Mouse (Mus musculus) hindbrain, embryonic 14.5 days (tissue): ENCODE data around the gene Pgpep1. TPM values are rescaled to one million over a fixed set of nuclear protein-coding genes. Genes with fewer than 3 reads are reported as not detected.
A peak's percentile ranks its signal among the peaks of the same experiment; 100 is the strongest.

Experiments used
- ATAC-seq: fragments of 200-750 bp; cut with Nextera tagmentation; 2 replicates; pipeline ENCODE4 v1.8.0; 2017; ENCODE audit warnings: moderate number of reproducible peaks, mild to moderate bottlenecking, moderate TSS enrichment, moderate library complexity; ENCODE audit not compliant: low FRiP score
- DNase-seq: peaks from one replicate; pipeline ENCODE4 v3.0.0-alpha.2; 2015; ENCODE audit warnings: low spot score
- H3K27ac ChIP-seq: fragments of 300-500 bp; sonication (generic); 2 replicates; pipeline ENCODE4 v1.5.1; 2014; ENCODE audit warnings: mild to moderate bottlenecking, moderate library complexity
- H3K27me3 ChIP-seq: fragments of 300-500 bp; sonication (generic); 2 replicates; pipeline ENCODE4 v1.6.1; 2014; ENCODE audit warnings: mild to moderate bottlenecking, low read length, mixed read lengths; ENCODE audit not compliant: control insufficient read depth, insufficient read depth
- H3K36me3 ChIP-seq: fragments of 300-500 bp; sonication (generic); replicated peaks from 2 replicates; pipeline ENCODE4 v1.6.1; 2014; ENCODE audit not compliant: control insufficient read depth, insufficient read depth
- H3K4me1 ChIP-seq: fragments of 300-500 bp; sonication (generic); replicated peaks from 2 replicates; pipeline ENCODE4 v1.6.1; 2014; ENCODE audit warnings: antibody characterized with exemption, low read length, mixed read lengths; ENCODE audit not compliant: control insufficient read depth, insufficient read depth
- H3K4me2 ChIP-seq: fragments of 300-500 bp; sonication (generic); replicated peaks from 2 replicates; pipeline ENCODE4 v1.6.1; 2014; ENCODE audit warnings: mild to moderate bottlenecking, moderate library complexity
- H3K4me3 ChIP-seq: fragments of 300-500 bp; sonication (generic); replicated peaks from 2 replicates; pipeline ENCODE4 v1.5.1; 2014; ENCODE audit warnings: mild to moderate bottlenecking, low read length
- H3K9ac ChIP-seq: fragments of 300-500 bp; sonication (generic); 2 replicates; pipeline ENCODE4 v1.6.1; 2014
- H3K9me3 ChIP-seq: fragments of 300-500 bp; sonication (generic); 2 replicates; pipeline ENCODE4 v1.6.1; 2016; ENCODE audit warnings: low read length; ENCODE audit not compliant: control insufficient read depth
- WGBS: fragments of 180-500 bp; shearing (Covaris S2); extraction: QIAGEN DNeasy Blood & Tissue Kit; methylation state at CpG from one replicate; pipeline ENCODE4 v1.1.7; 2014; 5-methylcytosine and 5-hydroxymethylcytosine counted together
- polyA plus RNA-seq: library from polyadenylated mRNA; unstranded; fragments of >200 nt; fragmentation: Nextera tagmentation; extraction: Ambion mirVana; gene quantifications from 2 replicates; pipeline ENCODE4 v1.2.1, GENCODE M21; 2014

Pgpep1 gene
- polyA plus RNA-seq, 1 experiment from 2014 or later = 74.0 TPM

GRCm38 (mm10) chr8:70625104-70625503 is 35.1 kb downstream of the Pgpep1 start:
- Histone ChIP-seq H3K4me2 (no peak overlapping the region), H3K4me3 (no peak overlapping the region), H3K36me3 (no peaks in the 10 kb centered on the region), H3K9ac (no peak overlapping the region), H3K9me3 (no peaks in the 10 kb centered on the region), H3K4me1 (no peaks in the 10 kb centered on the region; the same call in 1 of the 2 replicates), H3K27ac (no peak overlapping the region), H3K27me3 (no peaks in the 10 kb centered on the region)
- DNase-seq (no peak), ATAC-seq (no peak)
- 23% methylated on average over 5 of the region's 5 CpGs for WGBS

DNA sequence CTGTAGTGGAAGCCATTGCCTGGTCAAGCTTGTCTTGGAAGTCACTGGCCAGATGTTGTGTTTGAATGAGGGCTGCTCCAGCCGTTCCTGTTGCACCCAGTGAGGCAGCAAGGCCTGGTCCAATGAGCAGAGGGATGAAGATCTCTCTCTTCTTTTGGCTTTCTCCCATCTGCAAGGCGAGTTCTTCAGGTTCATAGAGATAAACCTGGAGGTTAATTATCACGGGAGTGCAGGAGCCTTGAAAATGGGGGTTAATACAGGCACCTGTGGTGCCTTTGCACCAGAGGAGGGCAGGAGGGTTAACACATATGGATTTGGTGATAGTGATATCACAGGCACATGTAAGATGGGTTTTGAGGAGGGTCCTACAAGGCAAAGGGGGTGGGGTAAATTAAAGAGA is 38.0 kb downstream of the Pgpep1 start:
- no peak overlapping the region for H3K9ac ChIP-seq
- no peaks in the 10 kb centered on the region for H3K36me3 ChIP-seq
- H3K27ac ChIP-seq = no peak overlapping the region
- no peaks in the 10 kb centered on the region for H3K9me3 ChIP-seq
- no peak overlapping the region for H3K4me2 ChIP-seq
- H3K27me3 ChIP-seq = no peaks in the 10 kb centered on the region
- ATAC-seq (no peak), DNase-seq (no peak)
- WGBS = 65% methylated on average over 3 of the region's 3 CpGs
- no peaks in the 10 kb centered on the region for H3K4me1 ChIP-seq
- H3K4me3 ChIP-seq = no peak overlapping the region

DNA sequence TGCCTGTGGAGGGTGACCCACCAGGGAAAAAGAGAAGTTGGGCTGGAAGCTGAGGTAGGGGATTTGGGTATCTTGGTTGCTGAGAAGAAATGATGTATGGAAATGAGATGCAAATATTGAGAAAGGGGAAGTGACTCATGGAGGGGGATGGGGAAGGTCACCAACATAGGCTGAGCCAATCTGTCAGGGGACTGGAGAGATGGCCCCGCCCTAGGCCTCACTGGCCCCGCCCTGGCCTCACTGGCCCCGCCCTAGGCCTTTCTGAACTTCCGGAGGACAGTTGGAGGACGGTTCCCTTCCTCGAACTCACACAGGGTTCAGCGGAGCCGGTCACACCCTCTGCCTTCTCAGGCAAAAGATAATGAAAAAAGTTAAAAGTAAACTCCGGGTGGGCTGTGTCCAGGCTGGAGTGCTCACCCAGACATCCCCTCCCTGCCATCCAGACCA is 41.3 kb downstream of the Pgpep1 start:
- no peak overlapping the region for H3K4me2 ChIP-seq
- no peak for ATAC-seq
- H3K36me3 ChIP-seq = no peaks in the 10 kb centered on the region
- no peaks in the 10 kb centered on the region for H3K9me3 ChIP-seq
- no peak for DNase-seq
- H3K27me3 ChIP-seq = no peaks in the 10 kb centered on the region
- WGBS = 26% methylated on average over 9 of the region's 9 CpGs
- no peak overlapping the region for H3K4me3 ChIP-seq
- no peak overlapping the region for H3K27ac ChIP-seq
- no peaks in the 10 kb centered on the region for H3K4me1 ChIP-seq
- no peak overlapping the region for H3K9ac ChIP-seq

GRCm38 (mm10) chr8:70617985-70618384 is 42.2 kb downstream of the Pgpep1 start:
- Histone ChIP-seq H3K9me3 (no peaks in the 10 kb centered on the region), H3K27me3 (no peaks in the 10 kb centered on the region), H3K36me3 (no peaks in the 10 kb centered on the region), H3K4me1 (no peaks in the 10 kb centered on the region), H3K4me3 (no peak overlapping the region), H3K9ac (no peak overlapping the region), H3K4me2 (no peak overlapping the region), H3K27ac (no peak overlapping the region)
- WGBS = 76% methylated on average over 11 of the region's 11 CpGs
- DNase-seq = no peak
- ATAC-seq = no peak

DNA sequence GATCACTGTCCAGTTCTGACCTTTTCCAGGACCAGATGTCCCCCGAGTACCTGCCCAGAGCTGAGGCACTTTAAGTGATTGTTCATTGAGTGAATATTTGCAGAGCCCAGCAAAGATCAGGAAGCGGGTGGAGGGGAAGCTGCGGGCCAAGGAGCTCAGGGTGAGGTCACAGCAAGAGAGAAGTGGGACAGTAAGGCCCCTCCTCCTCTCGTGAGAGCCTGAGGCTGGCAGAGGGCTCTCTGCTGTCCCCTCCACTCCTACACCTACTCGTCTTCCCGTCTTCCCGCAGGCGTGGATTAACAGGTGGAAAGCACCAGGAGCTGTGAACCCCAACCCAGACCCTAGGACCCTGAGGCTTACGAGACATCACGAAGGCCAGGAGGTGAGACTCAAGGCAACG is 43.5 kb downstream of the Pgpep1 start:
- no peaks in the 10 kb centered on the region for H3K27me3 ChIP-seq
- no peak overlapping the region for H3K4me2 ChIP-seq
- no peak for DNase-seq
- 57% methylated on average over 11 of the region's 11 CpGs for WGBS
- no peak overlapping the region for H3K4me3 ChIP-seq
- no peaks in the 10 kb centered on the region for H3K9me3 ChIP-seq
- H3K9ac ChIP-seq = no peak overlapping the region
- H3K36me3 ChIP-seq = no peaks in the 10 kb centered on the region
- H3K4me1 ChIP-seq = 0 out of 2 replicates have a peak, but pooled peaks cover 2% of the 10 kb centered on the region
- no peak for ATAC-seq
- H3K27ac ChIP-seq = no peak overlapping the region

DNA sequence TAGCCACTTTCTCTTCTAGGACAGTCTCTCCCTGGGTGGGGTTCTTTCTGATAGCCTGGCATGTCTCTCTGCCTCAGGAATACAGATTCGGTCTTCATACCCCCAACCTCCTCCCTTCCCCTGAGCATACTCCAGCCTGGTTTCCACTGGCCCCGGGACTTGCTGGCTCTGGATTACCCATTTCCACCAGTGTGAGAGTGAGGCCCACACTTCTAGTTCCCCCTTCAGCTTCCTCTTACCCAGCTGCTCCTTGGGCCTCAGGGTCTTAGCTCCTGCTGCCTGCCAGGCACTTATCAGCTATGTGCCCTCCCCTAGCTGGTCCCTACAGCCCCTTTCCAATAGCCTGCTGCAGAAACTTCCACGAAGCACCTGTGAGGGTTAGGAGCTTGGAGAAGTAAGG is 44.3 kb downstream of the Pgpep1 start, which contains the start of gene Lrrc25:
Lrrc25 (plus strand) TSS at position 262 of the 400 bp plus-strand sequence.
- ATAC-seq = no peak
- Histone ChIP-seq H3K36me3 (no peaks in the 10 kb centered on the region), H3K4me2 (no peak within 1 kb of the TSS), H3K27me3 (no peaks in the 10 kb centered on the region), H3K9me3 (no peaks in the 10 kb centered on the region), H3K4me1 (peaks cover 9% of the 10 kb centered on the region; the same call in 1 of the 2 replicates), H3K9ac (no peak within 1 kb of the TSS), H3K27ac (no peak within 1 kb of the TSS), H3K4me3 (no peak within 1 kb of the TSS)
- WGBS = 88% methylated on average over 3 of the region's 3 CpGs
- DNase-seq = no peak

DNA sequence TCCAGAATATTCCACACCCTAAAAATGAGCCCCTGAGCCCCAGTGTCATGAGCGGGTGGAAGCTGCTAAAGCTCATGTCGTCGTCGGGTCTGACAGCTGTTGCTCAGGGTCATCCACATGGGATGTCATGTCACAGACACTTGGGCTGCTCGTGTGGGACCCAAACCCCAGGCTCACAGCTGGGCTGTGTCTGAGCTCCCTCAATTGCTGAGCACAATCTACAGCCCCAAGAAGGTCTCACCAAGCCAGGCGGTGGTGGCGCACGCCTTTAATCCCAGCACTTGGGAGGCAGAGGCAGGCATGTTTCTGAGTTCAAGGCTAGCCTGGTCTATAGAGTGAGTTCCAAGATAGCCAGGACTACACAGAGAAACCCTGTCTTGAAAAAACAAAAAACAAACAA is 44.9 kb downstream of the Pgpep1 start:
- no peaks in the 10 kb centered on the region for H3K27me3 ChIP-seq
- DNase-seq = no peak
- 86% methylated on average over 8 of the region's 8 CpGs for WGBS
- H3K36me3 ChIP-seq = no peaks in the 10 kb centered on the region
- H3K9ac ChIP-seq = no peak overlapping the region
- no peak overlapping the region for H3K27ac ChIP-seq
- no peak overlapping the region for H3K4me3 ChIP-seq
- H3K4me2 ChIP-seq = no peak overlapping the region
- H3K4me1 ChIP-seq = peaks cover 14% of the 10 kb centered on the region
- no peaks in the 10 kb centered on the region for H3K9me3 ChIP-seq
- no peak for ATAC-seq

DNA sequence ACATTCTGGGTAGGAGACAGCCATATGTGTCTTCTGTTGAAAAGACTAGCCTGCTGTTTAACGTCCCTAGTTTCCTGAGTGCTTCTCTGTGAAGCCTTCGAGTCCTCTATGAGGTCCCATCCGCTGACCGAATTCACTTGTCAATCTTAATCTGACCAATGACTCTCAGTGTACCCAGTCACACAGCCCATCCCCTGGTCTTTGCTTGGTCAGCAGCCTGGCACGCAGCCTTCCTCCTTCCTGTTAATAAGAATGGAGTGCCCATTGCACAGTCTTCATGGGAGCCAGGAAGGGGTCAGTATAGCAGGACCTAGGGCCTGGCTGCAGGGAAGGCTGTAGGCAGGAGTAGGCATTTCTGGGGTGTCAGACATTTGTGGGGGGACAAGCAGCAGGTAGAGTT is 45.7 kb downstream of the Pgpep1 start:
- H3K9me3 ChIP-seq = no peaks in the 10 kb centered on the region
- ATAC-seq (no peak), DNase-seq (no peak)
- H3K4me3 ChIP-seq = no peak overlapping the region
- peaks cover 23% of the 10 kb centered on the region for H3K4me1 ChIP-seq
- no peaks in the 10 kb centered on the region for H3K27me3 ChIP-seq
- no peak overlapping the region for H3K9ac ChIP-seq
- WGBS = 77% methylated on average over 5 of the region's 5 CpGs
- H3K27ac ChIP-seq = no peak overlapping the region
- H3K4me2 ChIP-seq = no peak overlapping the region
- H3K36me3 ChIP-seq = no peaks in the 10 kb centered on the region

DNA sequence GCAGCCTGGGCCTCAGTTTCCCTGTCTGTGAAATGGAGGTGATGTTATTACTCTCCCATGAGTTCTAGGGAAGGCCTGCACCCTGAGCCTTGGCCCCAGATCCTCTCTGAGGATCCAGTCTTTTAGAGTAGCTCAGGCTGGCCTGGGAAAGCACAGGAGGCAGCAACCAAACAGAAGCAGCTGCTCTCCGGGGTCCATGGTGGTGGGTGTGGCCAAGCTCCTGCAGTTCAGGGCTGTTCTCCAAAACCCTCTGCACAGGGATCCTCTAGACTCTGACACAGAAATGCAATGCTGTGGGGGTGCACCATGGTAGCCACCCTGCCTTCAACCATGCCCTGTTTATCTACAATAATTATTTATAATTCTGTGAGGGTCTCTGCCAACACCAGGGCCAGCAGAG is 46.4 kb downstream of the Pgpep1 start:
- WGBS = 9% methylated on average over 1 of the region's 1 CpGs
- H3K27me3 ChIP-seq = no peaks in the 10 kb centered on the region
- H3K36me3 ChIP-seq = no peaks in the 10 kb centered on the region
- H3K9me3 ChIP-seq = no peaks in the 10 kb centered on the region
- no peak overlapping the region for H3K27ac ChIP-seq
- ATAC-seq = no peak
- no peak for DNase-seq
- H3K4me3 ChIP-seq = no peak overlapping the region
- H3K4me2 ChIP-seq = no peak overlapping the region
- peaks cover 28% of the 10 kb centered on the region for H3K4me1 ChIP-seq
- H3K9ac ChIP-seq = no peak overlapping the region

DNA sequence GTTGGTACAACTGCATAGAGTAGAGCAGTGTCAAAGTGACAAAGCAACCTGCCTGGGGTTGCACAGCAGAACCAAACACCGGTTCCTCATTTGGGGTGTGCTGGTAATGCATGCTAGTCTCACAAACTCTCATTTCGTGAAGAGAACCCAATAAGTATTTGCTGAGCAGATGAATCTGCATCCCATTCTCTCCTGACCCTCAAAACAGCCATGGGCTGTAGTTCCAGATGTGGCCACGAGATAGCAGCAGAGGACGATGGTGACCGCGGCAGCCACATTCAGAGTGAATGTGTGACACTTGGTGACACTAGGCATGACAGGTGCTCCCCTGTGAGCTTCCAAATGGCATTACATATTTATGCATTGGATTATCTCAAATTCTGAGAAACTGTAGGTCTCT is 48.3 kb downstream of the Pgpep1 start:
- no peaks in the 10 kb centered on the region for H3K27me3 ChIP-seq
- H3K36me3 ChIP-seq = no peaks in the 10 kb centered on the region
- no peaks in the 10 kb centered on the region for H3K9me3 ChIP-seq
- WGBS = 2% methylated on average over 6 of the region's 6 CpGs
- H3K4me3 ChIP-seq = peak overlapping the region; percentile 30
- H3K4me2 ChIP-seq = peak overlapping the region; percentile 92
- H3K4me1 ChIP-seq = peaks cover 38% of the 10 kb centered on the region
- ATAC-seq = no peak
- H3K27ac ChIP-seq = peak overlapping the region; percentile 9; the same call in 1 of the 2 replicates
- DNase-seq = peak; percentile 82
- H3K9ac ChIP-seq = peak overlapping the region; percentile 22; the same call in 1 of the 2 replicates
